Mouse (Mus musculus): ENCODE measurements around the gene Aunip.

- TF ChIP-seq CTCF (IDR thresholded peaks at IDR 0.05; ENCODE audit: low read depth): no peak
- no peak for TF ChIP-seq EP300 (IDR thresholded peaks at IDR 0.05; ENCODE audit: low read depth)
Measured at GRCm38 (mm10) chr4:134510396-134510795, 403 bp upstream of the Aunip start.
